Mouse (Mus musculus): ENCODE measurements around the gene Cchcr1. TPM values are rescaled to one million over a fixed set of nuclear protein-coding genes. Genes with fewer than 3 reads are reported as not detected.
A peak's percentile ranks its signal among the peaks of the same experiment; 100 is the strongest.

Gene Cchcr1
- polyA plus RNA-seq, 1 experiment: 7.5 TPM

DNA sequence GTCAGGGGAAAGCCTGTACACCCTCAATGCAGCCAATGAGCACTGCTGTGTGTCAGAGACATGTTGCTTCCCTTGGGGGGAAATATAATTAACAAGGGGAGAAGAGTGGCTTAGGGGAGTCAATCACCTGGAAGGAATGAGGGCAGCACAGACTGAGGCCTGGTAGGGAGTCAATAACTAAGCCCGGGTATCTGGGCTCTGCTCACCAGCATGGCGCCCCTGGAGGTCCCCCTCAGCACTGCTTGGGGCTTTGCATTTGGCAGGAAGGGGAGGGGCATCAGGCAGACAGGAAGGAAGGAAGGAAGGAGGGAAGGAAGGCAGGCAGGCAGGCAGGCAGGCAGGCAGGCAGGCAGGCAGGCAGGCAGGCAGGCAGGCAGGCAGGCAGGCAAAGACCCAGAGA is 30.6 kb downstream of the Cchcr1 start:
- DNase-seq: no peak
- H3K4me3 ChIP-seq (ENCODE audit: insufficient read depth, low read depth, low read length): no peak overlapping the region
- 0 out of 2 replicates have a peak, but pooled peaks cover 4% of the 10 kb centered on the region for H3K4me1 ChIP-seq (ENCODE audit: control insufficient read depth, insufficient read depth, low read length)
- H3K27ac ChIP-seq (ENCODE audit: insufficient read depth, low read depth, low read length): no peak overlapping the region
- TF ChIP-seq CTCF (conservative IDR thresholded peaks at IDR 0.05; ENCODE audit: insufficient read depth, insufficient read length, low read depth, low read length) (no peak), POLR2A (IDR thresholded peaks at IDR 0.05; ENCODE audit: low read depth, low read length) (no peak)
- no peaks in the 10 kb centered on the region for H3K27me3 ChIP-seq (replicated peaks; ENCODE audit: control insufficient read depth, insufficient read depth, low read length)
- H3K36me3 ChIP-seq (ENCODE audit: control insufficient read depth, insufficient read depth, low read length): no peaks in the 10 kb centered on the region
- WGBS: 57% methylated on average over 2 of the region's 2 CpGs

GRCm38 (mm10) chr17:35548636-35549035 is 31.7 kb downstream of the Cchcr1 start:
- 0 out of 2 replicates have a peak, but pooled peaks cover 4% of the 10 kb centered on the region for H3K4me1 ChIP-seq (ENCODE audit: control insufficient read depth, insufficient read depth, low read length)
- no peak for DNase-seq
- 55% methylated on average over 5 of the region's 5 CpGs for WGBS
- TF ChIP-seq CTCF (conservative IDR thresholded peaks at IDR 0.05; ENCODE audit: insufficient read depth, insufficient read length, low read depth, low read length) (no peak), POLR2A (IDR thresholded peaks at IDR 0.05; ENCODE audit: low read depth, low read length) (no peak)
- H3K27me3 ChIP-seq (replicated peaks; ENCODE audit: control insufficient read depth, insufficient read depth, low read length): no peaks in the 10 kb centered on the region
- no peak overlapping the region for H3K27ac ChIP-seq (ENCODE audit: insufficient read depth, low read depth, low read length)
- H3K4me3 ChIP-seq (ENCODE audit: insufficient read depth, low read depth, low read length): no peak overlapping the region
- no peaks in the 10 kb centered on the region for H3K36me3 ChIP-seq (ENCODE audit: control insufficient read depth, insufficient read depth, low read length)

DNA sequence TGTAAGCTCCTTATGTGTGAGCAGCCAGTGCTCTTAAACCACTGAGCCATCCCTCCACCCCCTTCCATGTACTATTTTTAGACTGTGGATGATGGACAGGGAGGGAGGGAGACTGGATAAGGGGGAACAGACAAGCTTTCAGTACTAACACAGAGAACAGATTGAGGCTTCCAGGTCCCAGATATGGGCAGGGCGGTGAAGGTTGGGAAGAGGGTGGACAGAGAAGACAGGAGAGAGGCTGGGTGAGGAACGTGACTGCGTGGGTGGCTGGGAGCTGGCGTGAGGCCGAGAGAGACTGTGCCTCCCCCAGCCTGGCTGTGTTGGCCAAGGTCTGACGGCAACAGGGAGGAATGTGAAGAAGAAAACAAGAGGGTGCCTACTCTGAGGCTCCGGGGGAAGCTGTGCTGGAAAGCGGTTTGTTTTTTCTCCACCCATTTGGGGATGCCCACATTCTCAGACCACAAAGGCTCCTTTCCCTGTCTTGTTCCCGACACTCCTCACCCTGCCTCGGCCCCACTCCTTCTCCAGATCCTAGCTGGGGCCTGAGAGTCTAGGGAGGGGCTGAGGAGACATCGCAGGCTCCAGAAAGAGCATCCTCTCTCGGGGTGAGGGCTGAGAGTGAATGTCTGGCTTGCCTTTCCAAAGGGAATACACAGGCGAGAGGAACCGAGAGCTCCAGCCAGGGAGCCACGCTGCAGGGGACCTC is 32.7 kb downstream of the Cchcr1 start:
- 34% methylated on average over 15 of the region's 15 CpGs for WGBS
- H3K27me3 ChIP-seq (replicated peaks; ENCODE audit: control insufficient read depth, insufficient read depth, low read length): no peaks in the 10 kb centered on the region
- H3K27ac ChIP-seq (ENCODE audit: insufficient read depth, low read depth, low read length): no peak overlapping the region
- TF ChIP-seq CTCF (conservative IDR thresholded peaks at IDR 0.05; ENCODE audit: insufficient read depth, insufficient read length, low read depth, low read length) (no peak), POLR2A (IDR thresholded peaks at IDR 0.05; ENCODE audit: low read depth, low read length) (no peak)
- peak; percentile 65 for DNase-seq
- no peak overlapping the region for H3K4me3 ChIP-seq (ENCODE audit: insufficient read depth, low read depth, low read length)
- 0 out of 2 replicates have a peak, but pooled peaks cover 4% of the 10 kb centered on the region for H3K4me1 ChIP-seq (ENCODE audit: control insufficient read depth, insufficient read depth, low read length)
- H3K36me3 ChIP-seq (ENCODE audit: control insufficient read depth, insufficient read depth, low read length): no peaks in the 10 kb centered on the region

DNA sequence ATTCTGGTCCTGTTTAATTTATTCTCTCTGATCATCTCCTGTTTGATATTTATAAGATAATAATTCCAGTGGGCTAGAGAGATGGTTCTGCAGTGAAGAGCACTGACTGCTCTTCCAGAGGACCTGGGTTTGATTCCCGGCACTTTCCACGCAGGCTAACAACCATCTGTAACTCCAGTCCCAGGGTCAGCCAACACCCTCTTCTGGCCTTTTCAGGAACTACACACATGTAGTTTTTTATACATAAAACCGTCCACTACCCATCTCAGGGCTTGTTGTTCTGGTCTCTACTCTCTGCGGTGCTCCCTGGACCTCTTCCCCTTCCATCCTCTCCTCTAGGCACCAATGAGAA is 33.2 kb downstream of the Cchcr1 start:
- Histone ChIP-seq H3K27ac (ENCODE audit: insufficient read depth, low read depth, low read length) (no peak overlapping the region), H3K4me3 (ENCODE audit: insufficient read depth, low read depth, low read length) (no peak overlapping the region), H3K4me1 (ENCODE audit: control insufficient read depth, insufficient read depth, low read length) (0 out of 2 replicates have a peak, but pooled peaks cover 4% of the 10 kb centered on the region), H3K27me3 (replicated peaks; ENCODE audit: control insufficient read depth, insufficient read depth, low read length) (no peaks in the 10 kb centered on the region), H3K36me3 (ENCODE audit: control insufficient read depth, insufficient read depth, low read length) (no peaks in the 10 kb centered on the region)
- no peak for DNase-seq
- no peak for TF ChIP-seq POLR2A (IDR thresholded peaks at IDR 0.05; ENCODE audit: low read depth, low read length)
- no peak for TF ChIP-seq CTCF (conservative IDR thresholded peaks at IDR 0.05; ENCODE audit: insufficient read depth, insufficient read length, low read depth, low read length)
- WGBS: 95% methylated on average over 4 of the region's 4 CpGs

DNA sequence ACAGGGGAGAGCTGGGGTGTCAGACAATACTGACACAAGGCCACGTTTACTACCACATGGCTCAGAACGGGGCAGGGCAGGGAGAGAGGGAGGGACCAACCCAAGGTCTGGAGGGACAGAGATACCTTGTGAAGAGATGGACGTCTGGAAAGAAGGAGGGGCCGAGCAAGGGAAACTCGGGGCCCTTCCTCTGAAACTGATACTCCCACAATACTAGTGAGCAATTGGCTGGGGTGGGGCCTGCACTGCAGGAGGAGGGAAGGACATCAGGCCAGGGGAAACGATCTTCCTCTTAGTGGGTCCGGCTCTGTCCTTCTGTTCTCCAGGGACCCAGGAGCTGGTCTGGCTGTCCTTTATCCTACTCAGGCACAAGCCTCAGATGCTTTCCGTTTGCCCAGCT is 34.0 kb downstream of the Cchcr1 start:
- H3K27ac ChIP-seq (ENCODE audit: insufficient read depth, low read depth, low read length): no peak overlapping the region
- no peaks in the 10 kb centered on the region for H3K27me3 ChIP-seq (replicated peaks; ENCODE audit: control insufficient read depth, insufficient read depth, low read length)
- no peak for DNase-seq
- H3K36me3 ChIP-seq (ENCODE audit: control insufficient read depth, insufficient read depth, low read length): no peaks in the 10 kb centered on the region
- H3K4me1 ChIP-seq (ENCODE audit: control insufficient read depth, insufficient read depth, low read length): 0 out of 2 replicates have a peak, but pooled peaks cover 5% of the 10 kb centered on the region
- no peak overlapping the region for H3K4me3 ChIP-seq (ENCODE audit: insufficient read depth, low read depth, low read length)
- WGBS: 50% methylated on average over 8 of the region's 8 CpGs
- TF ChIP-seq CTCF (conservative IDR thresholded peaks at IDR 0.05; ENCODE audit: insufficient read depth, insufficient read length, low read depth, low read length) (no peak), POLR2A (IDR thresholded peaks at IDR 0.05; ENCODE audit: low read depth, low read length) (no peak)

DNA sequence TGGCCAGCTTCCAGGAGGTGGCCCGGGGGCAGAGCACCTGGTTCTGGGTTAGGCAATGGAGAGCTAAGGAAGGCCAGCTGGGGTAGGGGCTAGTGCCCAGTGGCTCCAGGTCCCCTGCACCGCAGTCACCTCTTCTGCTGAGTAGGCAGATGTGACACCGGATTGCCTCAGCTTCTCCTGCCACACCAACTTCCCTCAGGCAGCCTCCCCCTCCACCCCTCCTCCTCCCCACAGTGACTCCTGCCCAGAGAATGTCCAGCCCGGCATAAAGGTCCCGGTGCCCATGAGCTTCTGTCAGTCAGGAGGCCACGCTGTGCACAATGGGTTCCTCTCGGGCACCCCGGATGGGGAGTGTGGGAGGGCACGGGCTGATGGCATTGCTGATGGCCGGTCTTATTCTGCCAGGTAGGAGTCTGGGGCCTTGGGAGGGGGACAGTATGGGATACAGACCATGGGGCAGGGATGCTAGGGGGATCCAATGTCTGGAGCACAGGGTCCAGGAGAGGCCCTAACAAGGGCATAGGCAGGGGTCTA is 35.0 kb downstream of the Cchcr1 start, which contains the start of gene Cdsn:
Cdsn (plus strand) TSS at position 248 of the 534 bp plus-strand sequence.
- no peak for TF ChIP-seq POLR2A (IDR thresholded peaks at IDR 0.05; ENCODE audit: low read depth, low read length)
- no peak for TF ChIP-seq CTCF (conservative IDR thresholded peaks at IDR 0.05; ENCODE audit: insufficient read depth, insufficient read length, low read depth, low read length)
- H3K4me3 ChIP-seq (ENCODE audit: insufficient read depth, low read depth, low read length): no peak within 1 kb of the TSS
- DNase-seq: no peak
- peaks cover 9% of the 10 kb centered on the region; the same call in 1 of the 2 replicates for H3K4me1 ChIP-seq (ENCODE audit: control insufficient read depth, insufficient read depth, low read length)
- no peak within 1 kb of the TSS for H3K27ac ChIP-seq (ENCODE audit: insufficient read depth, low read depth, low read length)
- 80% methylated on average over 10 of the region's 10 CpGs for WGBS
- H3K27me3 ChIP-seq (replicated peaks; ENCODE audit: control insufficient read depth, insufficient read depth, low read length): no peaks in the 10 kb centered on the region
- H3K36me3 ChIP-seq (ENCODE audit: control insufficient read depth, insufficient read depth, low read length): no peaks in the 10 kb centered on the region

GRCm38 (mm10) chr17:35554321-35554720 is 37.4 kb downstream of the Cchcr1 start:
- no peak overlapping the region for H3K4me3 ChIP-seq (ENCODE audit: insufficient read depth, low read depth, low read length)
- peaks cover 8% of the 10 kb centered on the region; the same call in 1 of the 2 replicates for H3K4me1 ChIP-seq (ENCODE audit: control insufficient read depth, insufficient read depth, low read length)
- no peak for DNase-seq
- no peak overlapping the region for H3K27ac ChIP-seq (ENCODE audit: insufficient read depth, low read depth, low read length)
- H3K27me3 ChIP-seq (replicated peaks; ENCODE audit: control insufficient read depth, insufficient read depth, low read length): no peaks in the 10 kb centered on the region
- H3K36me3 ChIP-seq (ENCODE audit: control insufficient read depth, insufficient read depth, low read length): no peaks in the 10 kb centered on the region
- 87% methylated on average over 5 of the region's 5 CpGs for whole genome bisulfite sequencing
- no peak for TF ChIP-seq CTCF (conservative IDR thresholded peaks at IDR 0.05; ENCODE audit: insufficient read depth, insufficient read length, low read depth, low read length)
- no peak for TF ChIP-seq POLR2A (IDR thresholded peaks at IDR 0.05; ENCODE audit: low read depth, low read length)
